Mouse (Mus musculus) neural tube, postnatal 0 days (tissue): Measurements from ENCODE around the gene Pex14. TPM values are rescaled to one million over a fixed set of nuclear protein-coding genes. Genes with fewer than 3 reads are reported as not detected.

ENCODE experiments used
- polyA plus RNA-seq: library from polyadenylated mRNA; unstranded; fragments of >200 nt; fragmentation: Nextera tagmentation; extraction: Ambion mirVana; gene quantifications from 2 replicates; pipeline ENCODE4 v1.2.1, GENCODE M21; 2015

The Pex14 gene
- polyA plus RNA-seq = 55.4 and 61.6 TPM in 2 replicates

GRCm38 (mm10) chr4:149099369-149100017 lies at the start of gene Pex14:
Pex14 (minus strand) TSS chr4:149099876.

GRCm38 (mm10) chr4:149136982-149137770 lies 37.5 kb upstream of the Pex14 start, which contains the start of gene Cenps:
Cenps (minus strand) TSS chr4:149137629.

GRCm38 (mm10) chr4:149126663-149127062 lies 27.0 kb upstream of the Pex14 start, which contains the start of gene Cort:
Cort (minus strand) TSS chr4:149126763.

GRCm38 (mm10) chr4:149103875-149104561 lies 4.3 kb upstream of the Pex14 start, which contains the start of gene Dffa:
Dffa (plus strand) TSS chr4:149104146.

Other genes with a start within 250 kb of the Pex14 start
- 28.6 and 29.1 TPM in 2 replicates for gene Dffa, start 4.3 kb upstream of the Pex14 start, polyA plus RNA-seq
- 0.73 and 0.88 TPM in 2 replicates for gene Cort, start 26.9 kb upstream of the Pex14 start, polyA plus RNA-seq
- gene Cenps, start 37.8 kb upstream of the Pex14 start, polyA plus RNA-seq = 13.1 and 13.6 TPM in 2 replicates
- gene Pgd, start 66.9 kb upstream of the Pex14 start, polyA plus RNA-seq = 93.4 and 95.2 TPM in 2 replicates
- gene Kif1b, start 207.8 kb upstream of the Pex14 start, polyA plus RNA-seq = 195 and 208 TPM in 2 replicates